ENCODE assay signal across 18 mouse cellular contexts in the genomic region with DNA sequence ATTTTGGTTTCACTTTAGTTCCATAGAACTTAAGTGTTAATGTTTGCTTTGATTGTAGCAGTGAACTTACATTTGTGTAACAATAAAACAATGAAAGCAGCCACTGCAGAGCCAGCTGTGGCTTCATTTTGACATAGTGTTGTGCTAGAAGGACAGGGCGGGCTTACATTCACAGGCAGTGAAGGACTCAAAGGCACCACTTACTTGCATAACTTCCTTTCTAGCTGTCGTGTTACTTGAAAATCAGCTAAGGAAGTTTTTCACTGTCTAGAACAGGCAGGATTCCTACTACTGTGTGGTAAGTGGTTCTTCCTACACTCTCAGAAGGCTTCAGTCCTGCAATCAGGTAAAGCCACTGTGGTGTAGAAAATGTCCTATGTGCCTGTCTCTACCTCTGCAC. TPM values are rescaled to one million over a fixed set of nuclear protein-coding genes. Genes with fewer than 3 reads are reported as not detected.
"Had no signal": no experiment of that assay in that cellular context is flagged by ENCODE, and none has a peak within 500 bp of the region (broad histone marks: within the 10 kb centered on the region; RNA-seq: fewer than 3 reads in every experiment).

No protein-coding gene starts in this region.

- ATAC-seq: liver, postnatal 0 days; midbrain, embryonic 13.5 days; midbrain, embryonic 15.5 days had no signal

- H3K4me2 ChIP-seq: liver, embryonic 15.5 days; lung, embryonic 15.5 days; midbrain, embryonic 11.5 days; midbrain, embryonic 13.5 days; midbrain, embryonic 15.5 days; neural tube, embryonic 12.5 days; stomach, embryonic 15.5 days had no signal

- H3K9me3 ChIP-seq: liver, embryonic 15.5 days; lung, embryonic 15.5 days; megakaryocyte, embryonic 14.5 days; midbrain, embryonic 13.5 days; midbrain, embryonic 15.5 days; neural tube, embryonic 12.5 days; stomach, embryonic 15.5 days had no signal

- H3K4me3 ChIP-seq: liver, embryonic 15.5 days; lung, embryonic 15.5 days; megakaryocyte, embryonic 14.5 days; midbrain, embryonic 13.5 days; midbrain, embryonic 15.5 days; neural tube, embryonic 12.5 days; stomach, embryonic 15.5 days had no signal

- DNase-seq: liver, postnatal 0 days; lung, adult 2 months; lung, postnatal 10 days; right cerebral cortex, postnatal 14 days; thymus, adult 2 months; thymus, postnatal 25 days; thymus, postnatal 4 days had no signal

- H3K9ac ChIP-seq: liver, embryonic 15.5 days; liver, postnatal 0 days; lung, embryonic 15.5 days; midbrain, embryonic 13.5 days; midbrain, embryonic 15.5 days; neural tube, embryonic 12.5 days; stomach, embryonic 15.5 days had no signal

- H3K4me1 ChIP-seq: liver, embryonic 15.5 days; lung, embryonic 15.5 days; megakaryocyte, embryonic 14.5 days; midbrain, embryonic 13.5 days; midbrain, embryonic 15.5 days; neural tube, embryonic 12.5 days; stomach, embryonic 15.5 days had no signal

- H3K27me3 ChIP-seq: liver, embryonic 15.5 days; lung, embryonic 15.5 days; megakaryocyte, embryonic 14.5 days; midbrain, embryonic 13.5 days; midbrain, embryonic 15.5 days; neural tube, embryonic 12.5 days; stomach, embryonic 15.5 days had no signal

- H3K27ac ChIP-seq: liver, embryonic 15.5 days; lung, embryonic 15.5 days; macrophage; midbrain, embryonic 13.5 days; midbrain, embryonic 15.5 days; neural tube, embryonic 12.5 days; stomach, embryonic 15.5 days; stomach, postnatal 0 days had no signal

RNA-seq across cellular contexts. Expression of gene Aqp11, which starts 50.3 kb away (rescaled TPM):
- total RNA-seq: monocyte, adult 5-6 weeks had no signal
